Mouse (Mus musculus) kidney, postnatal 0 days (tissue): Measurements from ENCODE around the gene Samd4. TPM values are rescaled to one million over a fixed set of nuclear protein-coding genes. Genes with fewer than 3 reads are reported as not detected.
A peak's percentile ranks its signal among the peaks of the same experiment; 100 is the strongest.
"Not testable (repeated sequence)": the region's sequence is repeated elsewhere in the genome, so short reads cannot be mapped to it uniquely, and the experiment has no call there.

Source experiments
- ATAC-seq: fragments of 200-750 bp; cut with Nextera tagmentation; replicated peaks from 2 replicates; pipeline ENCODE4 v1.8.0; 2017; ENCODE audit warnings: low read depth, moderate number of reproducible peaks, moderate TSS enrichment, moderate library complexity; ENCODE audit not compliant: low FRiP score
- DNase-seq: peaks from one replicate; pipeline ENCODE4 v3.0.0-alpha.2; 2016; ENCODE audit warnings: low spot score
- H3K27ac ChIP-seq: fragments of 300-500 bp; sonication (generic); 2 replicates; pipeline ENCODE4 v1.5.1; 2014; ENCODE audit warnings: mild to moderate bottlenecking
- H3K27me3 ChIP-seq: fragments of 300-500 bp; sonication (generic); 2 replicates; pipeline ENCODE4 v1.6.1; 2014; ENCODE audit warnings: low read length, mixed read lengths; ENCODE audit not compliant: insufficient read depth
- H3K36me3 ChIP-seq: fragments of 300-500 bp; sonication (generic); 2 replicates; pipeline ENCODE4 v1.6.1; 2014; ENCODE audit warnings: low read length, mixed read lengths; ENCODE audit not compliant: insufficient read depth
- H3K4me1 ChIP-seq: fragments of 300-500 bp; sonication (generic); replicated peaks from 2 replicates; pipeline ENCODE4 v1.6.1; 2014; ENCODE audit warnings: antibody characterized with exemption, low read length, mixed read lengths; ENCODE audit not compliant: insufficient read depth
- H3K4me2 ChIP-seq: fragments of 300-500 bp; sonication (generic); 2 replicates; pipeline ENCODE4 v1.6.1; 2014; ENCODE audit warnings: mild to moderate bottlenecking, low read length, moderate library complexity, mixed read lengths
- H3K4me3 ChIP-seq: fragments of 300-500 bp; sonication (generic); replicated peaks from 2 replicates; pipeline ENCODE4 v1.5.1; 2014; ENCODE audit warnings: low read depth, low read length
- H3K9ac ChIP-seq: fragments of 300-500 bp; sonication (generic); 2 replicates; pipeline ENCODE4 v1.6.1; 2014; ENCODE audit warnings: low read depth, low read length
- H3K9me3 ChIP-seq: fragments of 300-500 bp; sonication (generic); replicated peaks from 2 replicates; pipeline ENCODE4 v1.6.1; 2016; ENCODE audit warnings: low read length, inconsistent platforms, mixed read lengths
- CTCF ChIP-seq: IDR thresholded peaks from 2 replicates; pipeline ENCODE4 v1.5.1; 2016; ENCODE audit warnings: antibody characterized with exemption, low read depth, mild to moderate bottlenecking, moderate library complexity
- WGBS: fragments of 180-500 bp; shearing (Covaris S2); extraction: QIAGEN DNeasy Blood & Tissue Kit; methylation state at CpG from one replicate; pipeline ENCODE4 v1.1.7; 2014; 5-methylcytosine and 5-hydroxymethylcytosine counted together
- polyA plus RNA-seq: library from polyadenylated mRNA; unstranded; fragments of >200 nt; fragmentation: Nextera tagmentation; extraction: Ambion mirVana; gene quantifications from 2 replicates; pipeline ENCODE4 v1.2.1, GENCODE M21; 2015

The Samd4 gene
- polyA plus RNA-seq, 1 experiment from 2014 or later = 4.4 TPM

GRCm38 (mm10) chr14:47104246-47105173 lies 221.9 kb downstream of the Samd4 start:
- DNase-seq = no peak
- TF ChIP-seq CTCF = no peak
- H3K27ac ChIP-seq = no peak overlapping the region
- WGBS = 45% methylated on average over 19 of the region's 19 CpGs
- no peaks in the 10 kb centered on the region for H3K4me1 ChIP-seq
- no peak overlapping the region for H3K4me3 ChIP-seq
- ATAC-seq = no peak
- H3K27me3 ChIP-seq = no peaks in the 10 kb centered on the region
- no peak overlapping the region for H3K9ac ChIP-seq
- H3K9me3 ChIP-seq = no peaks in the 10 kb centered on the region
- no peaks in the 10 kb centered on the region for H3K36me3 ChIP-seq
- H3K4me2 ChIP-seq = peak overlapping the region; percentile 22; the same call in 1 of the 2 replicates

GRCm38 (mm10) chr14:47105174-47105557 lies 222.5 kb downstream of the Samd4 start:
- Histone ChIP-seq H3K9ac (no peak overlapping the region), H3K4me2 (no peak overlapping the region), H3K4me3 (no peak overlapping the region)

GRCm38 (mm10) chr14:47105755-47106154 lies 223.1 kb downstream of the Samd4 start:
- no peaks in the 10 kb centered on the region for H3K9me3 ChIP-seq
- no peaks in the 10 kb centered on the region for H3K27me3 ChIP-seq
- H3K9ac ChIP-seq = no peak overlapping the region
- no peak overlapping the region for H3K4me2 ChIP-seq
- H3K4me1 ChIP-seq = no peaks in the 10 kb centered on the region
- H3K27ac ChIP-seq = no peak overlapping the region
- no peak overlapping the region for H3K4me3 ChIP-seq
- TF ChIP-seq CTCF = no peak
- no peaks in the 10 kb centered on the region for H3K36me3 ChIP-seq
- ATAC-seq = no peak
- 88% methylated on average over 3 of the region's 3 CpGs for WGBS
- no peak for DNase-seq

More at GRCm38 (mm10) chr14:47105174-47105557, 222.5 kb downstream of the Samd4 start:
- Histone ChIP-seq H3K36me3 (no peaks in the 10 kb centered on the region), H3K9me3 (no peaks in the 10 kb centered on the region), H3K27ac (no peak overlapping the region), H3K4me1 (no peaks in the 10 kb centered on the region), H3K27me3 (no peaks in the 10 kb centered on the region)
- DNase-seq (no peak), ATAC-seq (no peak)
- no peak for TF ChIP-seq CTCF
- WGBS = 55% methylated on average over 3 of the region's 3 CpGs

- ATAC-seq (no peak), DNase-seq (no peak)
- no peaks in the 10 kb centered on the region for H3K36me3 ChIP-seq
- no peak overlapping the region for H3K4me2 ChIP-seq
- H3K9me3 ChIP-seq = no peaks in the 10 kb centered on the region
- WGBS = 84% methylated on average over 3 of the region's 3 CpGs
- no peak overlapping the region for H3K27ac ChIP-seq
- TF ChIP-seq CTCF = no peak
- H3K9ac ChIP-seq = no peak overlapping the region
- no peaks in the 10 kb centered on the region for H3K27me3 ChIP-seq
- no peak overlapping the region for H3K4me3 ChIP-seq
- no peaks in the 10 kb centered on the region for H3K4me1 ChIP-seq
Observed at GRCm38 (mm10) chr14:47107461-47107860, 224.8 kb downstream of the Samd4 start.

- not testable (repeated sequence) for H3K36me3 ChIP-seq, ATAC-seq, H3K27ac ChIP-seq, DNase-seq, H3K4me1 ChIP-seq, H3K9me3 ChIP-seq, H3K27me3 ChIP-seq, H3K4me3 ChIP-seq, H3K9ac ChIP-seq, H3K4me2 ChIP-seq
- WGBS = 83% methylated on average over 6 of the region's 7 CpGs
Observed at GRCm38 (mm10) chr14:47110391-47110790, 227.7 kb downstream of the Samd4 start.

GRCm38 (mm10) chr14:47111341-47111740 lies 228.7 kb downstream of the Samd4 start:
- DNase-seq (no peak), ATAC-seq (no peak)
- Histone ChIP-seq H3K27me3 (no peaks in the 10 kb centered on the region), H3K4me3 (no peak overlapping the region), H3K9ac (no peak overlapping the region), H3K9me3 (no peaks in the 10 kb centered on the region), H3K4me2 (no peak overlapping the region), H3K27ac (no peak overlapping the region), H3K36me3 (no peaks in the 10 kb centered on the region), H3K4me1 (no peaks in the 10 kb centered on the region)
- WGBS = 51% methylated on average over 9 of the region's 9 CpGs
- TF ChIP-seq CTCF = no peak
